In genomic region chr2:68960060-68960459, GRCm38 (mm10) we compare ENCODE assay signal across 32 mouse cellular contexts.
A peak's percentile ranks its signal among the peaks of the same experiment; 100 is the strongest.
DNase-seq lines count a peak whose midpoint lies in the region; ATAC-seq and TF ChIP-seq lines count a peak whose summit lies in the region.
"Had no signal": no experiment of that assay in that cellular context is flagged by ENCODE, and none has a peak within 500 bp of the region (broad histone marks: within the 10 kb centered on the region; RNA-seq: fewer than 3 reads in every experiment).

No protein-coding gene starts in this region.

- H3K27me3 ChIP-seq in stomach, embryonic 16.5 days (ENCODE audit: control insufficient read depth, insufficient read depth, low read length): no peaks in the 10 kb centered on the region
- H3K27me3 ChIP-seq in stomach, postnatal 0 days (ENCODE audit: control insufficient read depth, insufficient read depth, low read length): no peaks in the 10 kb centered on the region
- no peaks in the 10 kb centered on the region for H3K27me3 ChIP-seq in midbrain, postnatal 0 days (ENCODE audit: insufficient read depth, low read length)
- H3K27me3 ChIP-seq: embryonic facial prominence, embryonic 15.5 days; heart, embryonic 13.5 days; liver, embryonic 15.5 days; neural tube, embryonic 12.5 days; Patski had no signal

- no peaks in the 10 kb centered on the region for H3K36me3 ChIP-seq in stomach, embryonic 16.5 days (ENCODE audit: control insufficient read depth, insufficient read depth, low read length)
- no peaks in the 10 kb centered on the region; the same call in 1 of the 2 replicates for H3K36me3 ChIP-seq in stomach, postnatal 0 days (ENCODE audit: control insufficient read depth, insufficient read depth, low read length)
- H3K36me3 ChIP-seq in midbrain, postnatal 0 days (ENCODE audit: insufficient read depth, low read length): no peaks in the 10 kb centered on the region
- H3K36me3 ChIP-seq: embryonic facial prominence, embryonic 10.5 days; embryonic facial prominence, embryonic 15.5 days; heart, embryonic 13.5 days; hindbrain, embryonic 10.5 days; limb, embryonic 12.5 days; neural tube, embryonic 12.5 days had no signal

- H3K27ac ChIP-seq in stomach, embryonic 16.5 days (ENCODE audit: low read length): no peak overlapping the region
- no peak overlapping the region for H3K27ac ChIP-seq in stomach, postnatal 0 days (replicated peaks)
- H3K27ac ChIP-seq in midbrain, postnatal 0 days (ENCODE audit: low read depth, low read length): no peak overlapping the region
- H3K27ac ChIP-seq: embryonic facial prominence, embryonic 10.5 days; embryonic facial prominence, embryonic 15.5 days; heart, embryonic 13.5 days; hindbrain, embryonic 10.5 days; left cerebral cortex, adult 2 months; limb, embryonic 12.5 days; liver, embryonic 15.5 days; neural tube, embryonic 12.5 days had no signal

- H3K4me1 ChIP-seq in stomach, embryonic 16.5 days (ENCODE audit: control insufficient read depth, insufficient read depth, low read length): peaks cover 3% of the 10 kb centered on the region; the same call in 1 of the 2 replicates
- H3K4me1 ChIP-seq in stomach, postnatal 0 days (replicated peaks; ENCODE audit: control insufficient read depth, insufficient read depth): no peaks in the 10 kb centered on the region
- H3K4me1 ChIP-seq in midbrain, postnatal 0 days (ENCODE audit: insufficient read depth, low read length): 0 out of 2 replicates have a peak, but pooled peaks cover 4% of the 10 kb centered on the region
- H3K4me1 ChIP-seq: hindbrain, embryonic 10.5 days; neural tube, embryonic 12.5 days had no signal

- no peak overlapping the region for H3K4me2 ChIP-seq in stomach, embryonic 16.5 days (ENCODE audit: low read depth, low read length)
- no peak overlapping the region for H3K4me2 ChIP-seq in stomach, postnatal 0 days (replicated peaks; ENCODE audit: low read depth)
- no peak overlapping the region for H3K4me2 ChIP-seq in midbrain, postnatal 0 days (ENCODE audit: low read depth, low read length, poor library complexity, severe bottlenecking)
- H3K4me2 ChIP-seq: embryonic facial prominence, embryonic 15.5 days; heart, embryonic 13.5 days; limb, embryonic 12.5 days; liver, embryonic 15.5 days; lung, embryonic 14.5 days; neural tube, embryonic 12.5 days had no signal

- no peak overlapping the region for H3K9ac ChIP-seq in stomach, embryonic 16.5 days (ENCODE audit: low read length)
- no peak overlapping the region for H3K9ac ChIP-seq in stomach, postnatal 0 days (ENCODE audit: low read length)
- no peak overlapping the region for H3K9ac ChIP-seq in midbrain, postnatal 0 days (replicated peaks; ENCODE audit: low read length, poor library complexity, severe bottlenecking)
- H3K9ac ChIP-seq: embryonic facial prominence, embryonic 15.5 days; heart, embryonic 13.5 days; limb, embryonic 12.5 days; liver, embryonic 15.5 days; lung, embryonic 14.5 days; neural tube, embryonic 12.5 days had no signal

- no peak for TF ChIP-seq CTCF in stomach, postnatal 0 days (IDR thresholded peaks at IDR 0.05; ENCODE audit: low read depth)
- no peak for TF ChIP-seq CTCF in midbrain, postnatal 0 days (IDR thresholded peaks at IDR 0.05)

- no peaks in the 10 kb centered on the region for H3K9me3 ChIP-seq in stomach, embryonic 16.5 days (replicated peaks; ENCODE audit: control insufficient read depth, low read length)
- H3K9me3 ChIP-seq in stomach, postnatal 0 days (ENCODE audit: control insufficient read depth, low read length): no peaks in the 10 kb centered on the region
- H3K9me3 ChIP-seq in midbrain, postnatal 0 days (ENCODE audit: low read length): no peaks in the 10 kb centered on the region
- H3K9me3 ChIP-seq: embryonic facial prominence, embryonic 10.5 days; embryonic facial prominence, embryonic 15.5 days; heart, embryonic 13.5 days; hindbrain, embryonic 10.5 days; limb, embryonic 12.5 days; liver, embryonic 15.5 days; neural tube, embryonic 12.5 days had no signal

- no peak for TF ChIP-seq EP300 in stomach, postnatal 0 days (optimal IDR thresholded peaks at IDR 0.05)

- H3K4me3 ChIP-seq in stomach, embryonic 16.5 days (replicated peaks; ENCODE audit: low read length): no peak overlapping the region
- H3K4me3 ChIP-seq in stomach, postnatal 0 days (ENCODE audit: low read depth, low read length): no peak overlapping the region
- H3K4me3 ChIP-seq in midbrain, postnatal 0 days (ENCODE audit: low read depth, low read length): no peak overlapping the region
- H3K4me3 ChIP-seq: embryonic facial prominence, embryonic 10.5 days; embryonic facial prominence, embryonic 15.5 days; heart, embryonic 13.5 days; hindbrain, embryonic 10.5 days; left cerebral cortex, adult 2 months; limb, embryonic 12.5 days; liver, embryonic 15.5 days; neural tube, embryonic 12.5 days had no signal

- DNase-seq in stomach, postnatal 0 days (ENCODE audit: low spot score): no peak
- DNase-seq in thymus, postnatal 0 days (ENCODE audit: low spot score): peak; percentile 63
- DNase-seq in cerebellum, postnatal 4 days (ENCODE audit: low spot score in 2 of 2): no peak
- no peak for DNase-seq in testis, postnatal 10 days (ENCODE audit: low spot score)
- DNase-seq in midbrain, postnatal 0 days (ENCODE audit: low spot score): no peak
- DNase-seq: adrenal gland, postnatal 25 days; B cell, adult 2 months; cerebellum, postnatal 10 days; gastrocnemius, postnatal 25 days; heart, adult 18-20 months; heart, postnatal 14 days; kidney, adult 9 months; kidney, postnatal 10 days; lung, embryonic 14.5 days; lung, postnatal 14 days; midbrain, embryonic 14.5 days; right cerebral cortex, adult 18-20 months; right cerebral cortex, postnatal 4 days had no signal

- WGBS in stomach, embryonic 16.5 days: 84% methylated on average over 5 of the region's 5 CpGs
- 81% methylated on average over 5 of the region's 5 CpGs for WGBS in stomach, postnatal 0 days
- 83% methylated on average over 5 of the region's 5 CpGs for WGBS in midbrain, postnatal 0 days

- ATAC-seq in stomach, embryonic 16.5 days (ENCODE audit: insufficient read depth, low FRiP score): 0 out of 2 replicates have a peak, but pooled peaks have one; percentile 37
- no peak for ATAC-seq in stomach, postnatal 0 days (ENCODE audit: low FRiP score, low TSS enrichment)
- ATAC-seq in activated CD4-positive, CD25-positive, alpha-beta regulatory T cell, adult 4 months: peak; percentile 72
- no peak for ATAC-seq in midbrain, postnatal 0 days (ENCODE audit: low FRiP score)
- ATAC-seq: forebrain, embryonic 14.5 days; hindbrain, embryonic 16.5 days; intestine, embryonic 16.5 days; Patski had no signal

Comparison
In these comparisons a context has a peak if more than half of its experiments do, and no peak if none do; other contexts are left out.
1. ATAC-seq: peak in stomach, embryonic 16.5 days (single experiment) and activated CD4-positive, CD25-positive, alpha-beta regulatory T cell, adult 4 months (single experiment); none in stomach, postnatal 0 days (single experiment) and midbrain, postnatal 0 days (single experiment).